Mouse (Mus musculus): ENCODE results near the gene Fer1l5.

Gene Fer1l5

GRCm38 (mm10) chr1:36371934-36372845 lies at the start of gene Fer1l5:
Gene Fer1l5 (plus strand): TSS chr1:36372291.
- DNase-seq: no peak

GRCm38 (mm10) chr1:36323076-36323475 lies 49.0 kb upstream of the Fer1l5 start:
- no peak for DNase-seq

- peak; percentile 39 for DNase-seq
Observed at GRCm38 (mm10) chr1:36323746-36324448, 48.2 kb upstream of the Fer1l5 start.

- DNase-seq: no peak
Observed at GRCm38 (mm10) chr1:36325900-36326321, 46.2 kb upstream of the Fer1l5 start.

GRCm38 (mm10) chr1:36326815-36327214 lies 45.3 kb upstream of the Fer1l5 start:
- DNase-seq: no peak

GRCm38 (mm10) chr1:36331743-36332142 lies 40.3 kb upstream of the Fer1l5 start:
- DNase-seq: no peak

- no peak for DNase-seq
Observed at GRCm38 (mm10) chr1:36332955-36333887, 38.9 kb upstream of the Fer1l5 start.

- DNase-seq: no peak
Observed at GRCm38 (mm10) chr1:36342547-36342946, 29.5 kb upstream of the Fer1l5 start.

GRCm38 (mm10) chr1:36352351-36352750 lies 19.7 kb upstream of the Fer1l5 start:
- no peak for DNase-seq

- DNase-seq: no peak
Observed at GRCm38 (mm10) chr1:36356955-36357695, 15.0 kb upstream of the Fer1l5 start.

- DNase-seq: no peak
Observed at GRCm38 (mm10) chr1:36367698-36368097, 4.4 kb upstream of the Fer1l5 start.

- peak; percentile 69 for DNase-seq
Observed at GRCm38 (mm10) chr1:36368112-36368968, 3.8 kb upstream of the Fer1l5 start.

GRCm38 (mm10) chr1:36368969-36369645 lies 3.0 kb upstream of the Fer1l5 start, which contains the start of gene Kansl3:
Gene Kansl3 (minus strand): TSS chr1:36369181.
- DNase-seq: peak; percentile 92

GRCm38 (mm10) chr1:36370918-36371317 lies 1.2 kb upstream of the Fer1l5 start:
- no peak for DNase-seq

GRCm38 (mm10) chr1:36378880-36379279 lies 6.8 kb downstream of the Fer1l5 start:
- DNase-seq: peak; percentile 27

- DNase-seq: no peak
Observed at GRCm38 (mm10) chr1:36379582-36379981, 7.5 kb downstream of the Fer1l5 start.

GRCm38 (mm10) chr1:36397041-36397440 lies 24.9 kb downstream of the Fer1l5 start:
- no peak for DNase-seq

GRCm38 (mm10) chr1:36401509-36401908 lies 29.4 kb downstream of the Fer1l5 start:
- DNase-seq: no peak

GRCm38 (mm10) chr1:36404531-36404930 lies 32.4 kb downstream of the Fer1l5 start:
- no peak for DNase-seq

GRCm38 (mm10) chr1:36429511-36429910 lies 57.4 kb downstream of the Fer1l5 start:
- DNase-seq: no peak

Measured in liver (tissue).